Mouse (Mus musculus) activated CD4-positive, CD25-positive, alpha-beta regulatory T cell, adult 4 months (primary cell): Measurements from ENCODE around the gene Rcn3. TPM values are rescaled to one million over a fixed set of nuclear protein-coding genes. Genes with fewer than 3 reads are reported as not detected.

ENCODE experiments used
- ATAC-seq: one replicate; pipeline ENCODE4 v1.8.0; 2017
- polyA plus RNA-seq, 2 experiments: library from polyadenylated mRNA; unstranded; fragments of 100-300 nt; shearing (Covaris generic); gene quantifications; one replicate each; pipeline ENCODE4 v1.2.1; 2017

The Rcn3 gene
- polyA plus RNA-seq, 2 experiments from 2014 or later = 4.7 to 5.4 TPM

GRCm38 (mm10) chr7:45072230-45072629 lies 19.8 kb downstream of the Rcn3 start:
- no peak for ATAC-seq

- peak; percentile 85 for ATAC-seq
These were observed 22.4 kb downstream of the Rcn3 start for GRCm38 (mm10) chr7:45069671-45070070.

- no peak for ATAC-seq
These were observed 24.1 kb downstream of the Rcn3 start for GRCm38 (mm10) chr7:45068000-45068318.

- no peak for ATAC-seq
These were observed 24.6 kb downstream of the Rcn3 start for GRCm38 (mm10) chr7:45067190-45067999.

GRCm38 (mm10) chr7:45062239-45062835 lies 29.7 kb downstream of the Rcn3 start, which contains the start of the genes Nosip and Prrg2:
Gene Nosip (plus strand): TSS chr7:45062429.
Gene Prrg2 (minus strand): TSS chr7:45062677.
- ATAC-seq = peak; percentile 95

GRCm38 (mm10) chr7:45061532-45062075 lies 30.4 kb downstream of the Rcn3 start:
- no peak for ATAC-seq

GRCm38 (mm10) chr7:45060632-45061122 lies 31.3 kb downstream of the Rcn3 start:
- no peak for ATAC-seq

- ATAC-seq = no peak
These were observed 33.1 kb downstream of the Rcn3 start for GRCm38 (mm10) chr7:45058607-45059571.

- ATAC-seq = no peak
These were observed 35.1 kb downstream of the Rcn3 start for GRCm38 (mm10) chr7:45056972-45057348.

GRCm38 (mm10) chr7:45056329-45056971 lies 35.6 kb downstream of the Rcn3 start:
- ATAC-seq = no peak

- ATAC-seq = peak; percentile 92
These were observed 38.0 kb downstream of the Rcn3 start for GRCm38 (mm10) chr7:45053931-45054510.

- ATAC-seq = peak; percentile 45
These were observed 38.7 kb downstream of the Rcn3 start for GRCm38 (mm10) chr7:45053117-45053930.

GRCm38 (mm10) chr7:45052862-45053116 lies 39.2 kb downstream of the Rcn3 start, which contains the start of gene Prr12:
Gene Prr12 (minus strand): TSS chr7:45052881.
- no peak for ATAC-seq

- no peak for ATAC-seq
These were observed 39.7 kb downstream of the Rcn3 start for GRCm38 (mm10) chr7:45052181-45052861.

- ATAC-seq = no peak
These were observed 40.4 kb downstream of the Rcn3 start for GRCm38 (mm10) chr7:45051601-45051974.

- no peak for ATAC-seq
These were observed 40.9 kb downstream of the Rcn3 start for GRCm38 (mm10) chr7:45050945-45051600.

GRCm38 (mm10) chr7:45048923-45049657 lies 42.9 kb downstream of the Rcn3 start:
- no peak for ATAC-seq

- no peak for ATAC-seq
These were observed 43.8 kb downstream of the Rcn3 start for GRCm38 (mm10) chr7:45048001-45048890.
